Mouse (Mus musculus) embryonic facial prominence, embryonic 10.5 days (tissue): Measurements from ENCODE around the gene Ctdsp1. TPM values are rescaled to one million over a fixed set of nuclear protein-coding genes. Genes with fewer than 3 reads are reported as not detected.
A peak's percentile ranks its signal among the peaks of the same experiment; 100 is the strongest.
"Not testable (repeated sequence)": the region's sequence is repeated elsewhere in the genome, so short reads cannot be mapped to it uniquely, and the experiment has no call there.

ENCODE experiments used
- DNase-seq: peaks from one replicate; pipeline ENCODE4 v3.0.0-alpha.2; 2017; ENCODE audit warnings: low spot score
- H3K27ac ChIP-seq: fragments of 300-500 bp; sonication (generic); replicated peaks from 2 replicates; pipeline ENCODE4 v1.5.1; 2016; ENCODE audit warnings: mild to moderate bottlenecking
- H3K27me3 ChIP-seq: fragments of 300-500 bp; sonication (generic); replicated peaks from 2 replicates; pipeline ENCODE4 v1.6.1; 2016; ENCODE audit warnings: low read depth, mild to moderate bottlenecking; ENCODE audit not compliant: poor library complexity, severe bottlenecking
- H3K36me3 ChIP-seq: fragments of 300-500 bp; sonication (generic); replicated peaks from 2 replicates; pipeline ENCODE4 v1.6.1; 2016; ENCODE audit warnings: mild to moderate bottlenecking, moderate library complexity
- H3K4me1 ChIP-seq: fragments of 300-500 bp; sonication (generic); 2 replicates; pipeline ENCODE4 v1.6.1; 2016
- H3K4me3 ChIP-seq: fragments of 300-500 bp; sonication (generic); 2 replicates; pipeline ENCODE4 v1.5.1; 2016; ENCODE audit warnings: mild to moderate bottlenecking, moderate library complexity
- H3K9me3 ChIP-seq: fragments of 300-500 bp; sonication (generic); 2 replicates; pipeline ENCODE4 v1.6.1; 2016; ENCODE audit warnings: mild to moderate bottlenecking
- WGBS: fragments of 180-500 bp; shearing (Covaris S2); methylation state at CpG from one replicate; pipeline ENCODE4 v1.1.7; 2016; 5-methylcytosine and 5-hydroxymethylcytosine counted together
- polyA plus RNA-seq: library from polyadenylated mRNA; unstranded; fragments of >200 nt; fragmentation: Nextera tagmentation; extraction: Ambion mirVana; gene quantifications from 2 replicates; pipeline ENCODE4 v1.2.1, GENCODE M21; 2016

Gene Ctdsp1
- polyA plus RNA-seq, 1 experiment from 2014 or later = 49.0 TPM

- H3K27ac ChIP-seq = peak overlapping the region; percentile 99
- no peak for DNase-seq
These were observed 1.7 kb downstream of the Ctdsp1 start for GRCm38 (mm10) chr1:74393010-74393409.

GRCm38 (mm10) chr1:74393697-74394096 lies 2.4 kb downstream of the Ctdsp1 start:
- H3K9me3 ChIP-seq = no peaks in the 10 kb centered on the region
- peaks cover 30% of the 10 kb centered on the region for H3K36me3 ChIP-seq
- peak overlapping the region; percentile 78 for H3K4me3 ChIP-seq
- H3K4me1 ChIP-seq = peaks cover 66% of the 10 kb centered on the region
- H3K27ac ChIP-seq = peak overlapping the region; percentile 99; the same call in 1 of the 2 replicates
- peaks cover 13% of the 10 kb centered on the region for H3K27me3 ChIP-seq
- no peak for DNase-seq
- 92% methylated on average over 9 of the region's 9 CpGs for WGBS

More at GRCm38 (mm10) chr1:74393010-74393409, 1.7 kb downstream of the Ctdsp1 start:
- peaks cover 30% of the 10 kb centered on the region for H3K36me3 ChIP-seq
- peaks cover 63% of the 10 kb centered on the region for H3K4me1 ChIP-seq
- H3K4me3 ChIP-seq = peak overlapping the region; percentile 78
- 47% methylated on average over 7 of the region's 7 CpGs for WGBS
- H3K27me3 ChIP-seq = peaks cover 16% of the 10 kb centered on the region
- H3K9me3 ChIP-seq = no peaks in the 10 kb centered on the region

GRCm38 (mm10) chr1:74394311-74394710 lies 3.0 kb downstream of the Ctdsp1 start:
- DNase-seq = no peak
- 94% methylated on average over 9 of the region's 9 CpGs for WGBS
- Histone ChIP-seq H3K9me3 (no peaks in the 10 kb centered on the region), H3K27me3 (peaks cover 7% of the 10 kb centered on the region), H3K27ac (no peak overlapping the region), H3K4me3 (no peak overlapping the region), H3K4me1 (peaks cover 64% of the 10 kb centered on the region), H3K36me3 (peaks cover 30% of the 10 kb centered on the region)

- Histone ChIP-seq H3K4me1 (peaks cover 58% of the 10 kb centered on the region), H3K27me3 (0 out of 2 replicates have a peak, but pooled peaks cover 2% of the 10 kb centered on the region), H3K9me3 (no peaks in the 10 kb centered on the region), H3K36me3 (peaks cover 30% of the 10 kb centered on the region), H3K27ac (no peak overlapping the region), H3K4me3 (no peak overlapping the region)
- WGBS = 93% methylated on average over 15 of the region's 15 CpGs
- no peak for DNase-seq
These were observed 3.5 kb downstream of the Ctdsp1 start for GRCm38 (mm10) chr1:74394858-74395257.

- H3K36me3 ChIP-seq = peaks cover 30% of the 10 kb centered on the region
- no peak overlapping the region for H3K4me3 ChIP-seq
- H3K27ac ChIP-seq = no peak overlapping the region
- no peaks in the 10 kb centered on the region for H3K27me3 ChIP-seq
- no peaks in the 10 kb centered on the region for H3K9me3 ChIP-seq
- peaks cover 54% of the 10 kb centered on the region for H3K4me1 ChIP-seq
- WGBS = 89% methylated on average over 13 of the region's 13 CpGs
- no peak for DNase-seq
These were observed 4.0 kb downstream of the Ctdsp1 start for GRCm38 (mm10) chr1:74395290-74395689.

- DNase-seq, H3K27me3 ChIP-seq, H3K9me3 ChIP-seq: not testable (repeated sequence)
- H3K4me1 ChIP-seq = peaks cover 43% of the 10 kb centered on the region
- H3K36me3 ChIP-seq = peaks cover 30% of the 10 kb centered on the region
- 6% methylated on average over 12 of the region's 12 CpGs for WGBS
- H3K27ac ChIP-seq = peak overlapping the region; percentile 89
- peak overlapping the region; percentile 63 for H3K4me3 ChIP-seq
These were observed 5.3 kb downstream of the Ctdsp1 start for GRCm38 (mm10) chr1:74396456-74397222.

GRCm38 (mm10) chr1:74397268-74397918 lies 6.1 kb downstream of the Ctdsp1 start:
- Histone ChIP-seq H3K4me1 (peaks cover 41% of the 10 kb centered on the region), H3K9me3 (no peaks in the 10 kb centered on the region), H3K27me3 (no peaks in the 10 kb centered on the region), H3K36me3 (peaks cover 30% of the 10 kb centered on the region), H3K4me3 (peak overlapping the region; percentile 63), H3K27ac (peak overlapping the region; percentile 89)
- peak; percentile 99 for DNase-seq
- under 1% methylated on average over 41 of the region's 41 CpGs for WGBS

- Histone ChIP-seq H3K36me3 (peaks cover 29% of the 10 kb centered on the region), H3K27me3 (no peaks in the 10 kb centered on the region), H3K4me1 (peaks cover 35% of the 10 kb centered on the region), H3K9me3 (no peaks in the 10 kb centered on the region), H3K4me3 (peak overlapping the region; percentile 63), H3K27ac (peak overlapping the region; percentile 89)
- WGBS = 4% methylated on average over 11 of the region's 11 CpGs
- DNase-seq = peak; percentile 76
These were observed 6.7 kb downstream of the Ctdsp1 start for GRCm38 (mm10) chr1:74397919-74398451.

- Histone ChIP-seq H3K27me3 (no peaks in the 10 kb centered on the region), H3K9me3 (no peaks in the 10 kb centered on the region), H3K4me1 (peaks cover 23% of the 10 kb centered on the region), H3K27ac (no peak overlapping the region), H3K4me3 (no peak overlapping the region), H3K36me3 (0 out of 2 replicates have a peak, but pooled peaks cover 4% of the 10 kb centered on the region)
- WGBS = 77% methylated on average over 3 of the region's 3 CpGs
- DNase-seq = no peak
These were observed 9.2 kb downstream of the Ctdsp1 start for GRCm38 (mm10) chr1:74400531-74400930.

- 53% methylated on average over 16 of the region's 16 CpGs for WGBS
- H3K4me1 ChIP-seq = peaks cover 23% of the 10 kb centered on the region
- DNase-seq = no peak
- H3K9me3 ChIP-seq = no peaks in the 10 kb centered on the region
- H3K27me3 ChIP-seq = no peaks in the 10 kb centered on the region
- H3K27ac ChIP-seq = no peak overlapping the region
- no peaks in the 10 kb centered on the region for H3K36me3 ChIP-seq
- H3K4me3 ChIP-seq = no peak overlapping the region
These were observed 9.8 kb downstream of the Ctdsp1 start for GRCm38 (mm10) chr1:74401015-74401702.

GRCm38 (mm10) chr1:74404206-74404605 lies 12.9 kb downstream of the Ctdsp1 start:
- WGBS = 90% methylated on average over 4 of the region's 4 CpGs
- no peak overlapping the region for H3K4me3 ChIP-seq
- peaks cover 9% of the 10 kb centered on the region; the same call in 1 of the 2 replicates for H3K4me1 ChIP-seq

More at GRCm38 (mm10) chr1:74404206-74404605, 12.9 kb downstream of the Ctdsp1 start:
- no peaks in the 10 kb centered on the region for H3K9me3 ChIP-seq
- DNase-seq = no peak
- H3K27me3 ChIP-seq = no peaks in the 10 kb centered on the region
- H3K36me3 ChIP-seq = no peaks in the 10 kb centered on the region
- H3K27ac ChIP-seq = no peak overlapping the region
